Mouse (Mus musculus) heart, postnatal 36 days (tissue): Measurements from ENCODE around the gene Wapl. TPM values are rescaled to one million over a fixed set of nuclear protein-coding genes. Genes with fewer than 3 reads are reported as not detected.
A peak's percentile ranks its signal among the peaks of the same experiment; 100 is the strongest.

Source experiments
- DNase-seq, 2 experiments: peaks; one replicate each; pipeline ENCODE4 v3.0.0; 2021 to 2022
- intact Hi-C: fragments of 180-260 bp; cut with DNase I; formaldehyde crosslinking; loops from one replicate; pipeline ENCODE4 v1.15.1; 2025
- total RNA-seq, 2 experiments: library from RNA; stranded (reverse); gene quantifications; 2 replicates each; pipeline ENCODE4 v1.2.3; 2021

Wapl gene
- 10 to 100 TPM; 36.5 to 37.6 TPM for total RNA-seq

- peak; percentile 96 for DNase-seq
- intact Hi-C loops: loop anchor here (10.0 kb wide), 1 partner anchor 359 kb away; the partner anchor contains the start of genes Glud1 and Shld2
These were observed at the start of gene Wapl for GRCm38 (mm10) chr14:34673395-34674228. Gene Wapl, plus strand, starts transcription at chr14:34673928.

- no peak for DNase-seq
- intact Hi-C loops: no loop called here
These were observed 46.9 kb upstream of the Wapl start for GRCm38 (mm10) chr14:34626824-34627223.

GRCm38 (mm10) chr14:34632722-34633448 lies 40.8 kb upstream of the Wapl start:
- intact Hi-C loops: no loop called here
- DNase-seq: no peak

GRCm38 (mm10) chr14:34635192-34635591 lies 38.5 kb upstream of the Wapl start:
- DNase-seq: no peak
- intact Hi-C loops: no loop called here

- no peak for DNase-seq
- intact Hi-C loops: no loop called here
These were observed 38.0 kb upstream of the Wapl start for GRCm38 (mm10) chr14:34635721-34636120.

- DNase-seq: no peak
- intact Hi-C loops: no loop called here
These were observed 29.6 kb upstream of the Wapl start for GRCm38 (mm10) chr14:34644140-34644539.

- intact Hi-C loops: no loop called here
- no peak for DNase-seq
These were observed 25.8 kb upstream of the Wapl start for GRCm38 (mm10) chr14:34647870-34648475.

GRCm38 (mm10) chr14:34657131-34657530 lies 16.6 kb upstream of the Wapl start:
- no peak for DNase-seq
- intact Hi-C loops: no loop called here

GRCm38 (mm10) chr14:34660351-34660787 lies 13.4 kb upstream of the Wapl start:
- intact Hi-C loops: no loop called here
- no peak for DNase-seq

GRCm38 (mm10) chr14:34660788-34661591 lies 12.7 kb upstream of the Wapl start:
- intact Hi-C loops: no loop called here
- peak; percentile 3 to 5 for DNase-seq

- DNase-seq: peak; percentile 53 to 56
- intact Hi-C loops: no loop called here
These were observed 11.9 kb upstream of the Wapl start for GRCm38 (mm10) chr14:34661621-34662477.

- intact Hi-C loops: no loop called here
- DNase-seq: no peak
These were observed 11.3 kb upstream of the Wapl start for GRCm38 (mm10) chr14:34662478-34662826.

GRCm38 (mm10) chr14:34663381-34663780 lies 10.3 kb upstream of the Wapl start:
- intact Hi-C loops: no loop called here
- no peak for DNase-seq

- no peak for DNase-seq
- intact Hi-C loops: no loop called here
These were observed 4.6 kb upstream of the Wapl start for GRCm38 (mm10) chr14:34669082-34669481.

- DNase-seq: no peak
- intact Hi-C loops: loop anchor here (10.0 kb wide), 1 partner anchor 355 kb away; the partner anchor contains the start of genes Glud1 and Shld2
These were observed 3.5 kb upstream of the Wapl start for GRCm38 (mm10) chr14:34670256-34670655.

GRCm38 (mm10) chr14:34674229-34674791 lies 582 bp downstream of the Wapl start:
- intact Hi-C loops: loop anchor here (10.0 kb wide), 1 partner anchor 360 kb away; the partner anchor contains the start of genes Glud1 and Shld2
- DNase-seq: peak; percentile 49 to 52

GRCm38 (mm10) chr14:34674932-34675331 lies 1.2 kb downstream of the Wapl start:
- intact Hi-C loops: loop anchor here (10.0 kb wide), 1 partner anchor 360 kb away; the partner anchor contains the start of genes Glud1 and Shld2
- DNase-seq: no peak

- intact Hi-C loops: loop anchor here (10.0 kb wide), 1 partner anchor 361 kb away; the partner anchor contains the start of genes Glud1 and Shld2
- no peak for DNase-seq
These were observed 1.7 kb downstream of the Wapl start for GRCm38 (mm10) chr14:34675347-34675865.

GRCm38 (mm10) chr14:34680815-34681214 lies 7.1 kb downstream of the Wapl start:
- intact Hi-C loops: no loop called here
- DNase-seq: no peak
